Comparison of ENCODE assay signal across 13 mouse cellular contexts in genomic region chr10:78361951-78362350, GRCm38 (mm10). TPM values are rescaled to one million over a fixed set of nuclear protein-coding genes. Genes with fewer than 3 reads are reported as not detected.
DNase-seq lines count a peak whose midpoint lies in the region; ATAC-seq and TF ChIP-seq lines count a peak whose summit lies in the region.
"Had no signal": no experiment of that assay in that cellular context is flagged by ENCODE, and none has a peak within 500 bp of the region (broad histone marks: within the 10 kb centered on the region; RNA-seq: fewer than 3 reads in every experiment).

No protein-coding gene starts in this region.

- no peaks in the 10 kb centered on the region for H3K27me3 ChIP-seq in kidney, embryonic 15.5 days
- no peaks in the 10 kb centered on the region for H3K27me3 ChIP-seq in lung, postnatal 0 days (replicated peaks; ENCODE audit: insufficient read depth, low read length)
- H3K27me3 ChIP-seq: hindbrain, embryonic 15.5 days; limb, embryonic 12.5 days had no signal

- H3K4me3 ChIP-seq in cortical plate, adult 2 months (ENCODE audit: insufficient read depth, low read length), result no peak overlapping the region
- H3K4me3 ChIP-seq in kidney, embryonic 15.5 days (replicated peaks), result no peak overlapping the region
- no peak overlapping the region for H3K4me3 ChIP-seq in lung, postnatal 0 days (ENCODE audit: low read depth, low read length)
- H3K4me3 ChIP-seq: hindbrain, embryonic 15.5 days; limb, embryonic 12.5 days had no signal

- no peak for TF ChIP-seq CTCF in cortical plate, adult 2 months (IDR thresholded peaks at IDR 0.05; ENCODE audit: extremely low read depth, insufficient read depth, low read length)
- no peak for TF ChIP-seq CTCF in lung, postnatal 0 days (IDR thresholded peaks at IDR 0.05)

- no peak for DNase-seq in frontal cortex, postnatal 10 days (ENCODE audit: low spot score in 2 of 2)
- peak; percentile 31 for DNase-seq in testis, postnatal 14 days (ENCODE audit: low spot score)
- no peak for DNase-seq in testis, postnatal 10 days (ENCODE audit: low spot score)
- DNase-seq in lung, postnatal 0 days (ENCODE audit: low spot score), result no peak
- DNase-seq in kidney, postnatal 10 days, result no peak
- DNase-seq: kidney, adult 2 months; lung, adult 18-20 months had no signal

- TF ChIP-seq POLR2A in cortical plate, adult 2 months (IDR thresholded peaks at IDR 0.05; ENCODE audit: extremely low read depth, insufficient read depth, low read length), result no peak

- peak overlapping the region; percentile 5; the same call in 1 of the 2 replicates for H3K27ac ChIP-seq in cortical plate, adult 2 months (ENCODE audit: insufficient read depth, low read length)
- no peak overlapping the region for H3K27ac ChIP-seq in kidney, embryonic 15.5 days
- no peak overlapping the region for H3K27ac ChIP-seq in lung, postnatal 0 days (ENCODE audit: low read length)
- H3K27ac ChIP-seq: hindbrain, embryonic 15.5 days; limb, embryonic 12.5 days had no signal

- no peaks in the 10 kb centered on the region for H3K9me3 ChIP-seq in kidney, embryonic 15.5 days (replicated peaks)
- H3K9me3 ChIP-seq in lung, postnatal 0 days (ENCODE audit: low read length), result no peaks in the 10 kb centered on the region
- H3K9me3 ChIP-seq: hindbrain, embryonic 15.5 days; limb, embryonic 12.5 days had no signal

- ATAC-seq in frontal cortex, adult (ENCODE audit: low TSS enrichment), result 0 out of 2 replicates have a peak, but pooled peaks have one; percentile 42
- ATAC-seq in kidney, embryonic 15.5 days (replicated peaks; ENCODE audit: low FRiP score), result no peak
- no peak for ATAC-seq in lung, postnatal 0 days
- ATAC-seq: activated CD4-positive, CD25-positive, alpha-beta regulatory T cell, adult 4 months had no signal

- no peak overlapping the region for H3K4me2 ChIP-seq in kidney, embryonic 15.5 days
- H3K4me2 ChIP-seq in lung, postnatal 0 days (replicated peaks; ENCODE audit: low read depth, low read length), result no peak overlapping the region
- H3K4me2 ChIP-seq: hindbrain, embryonic 15.5 days; limb, embryonic 12.5 days had no signal

- no peaks in the 10 kb centered on the region for H3K36me3 ChIP-seq in kidney, embryonic 15.5 days
- H3K36me3 ChIP-seq in lung, postnatal 0 days (ENCODE audit: insufficient read depth, low read length), result no peaks in the 10 kb centered on the region
- H3K36me3 ChIP-seq: hindbrain, embryonic 15.5 days; limb, embryonic 12.5 days had no signal

- no peak overlapping the region for H3K9ac ChIP-seq in kidney, embryonic 15.5 days
- H3K9ac ChIP-seq in lung, postnatal 0 days (replicated peaks; ENCODE audit: low read depth), result no peak overlapping the region
- H3K9ac ChIP-seq: hindbrain, embryonic 15.5 days; limb, embryonic 12.5 days had no signal

- peaks cover 4% of the 10 kb centered on the region; the same call in 1 of the 2 replicates for H3K4me1 ChIP-seq in cortical plate, adult 2 months (ENCODE audit: control insufficient read depth, insufficient read depth, low read length)
- peaks cover 4% of the 10 kb centered on the region for H3K4me1 ChIP-seq in kidney, embryonic 15.5 days
- peaks cover 3% of the 10 kb centered on the region; the same call in 1 of the 2 replicates for H3K4me1 ChIP-seq in lung, postnatal 0 days (ENCODE audit: insufficient read depth, low read depth, low read length)
- H3K4me1 ChIP-seq: hindbrain, embryonic 15.5 days had no signal

- WGBS in kidney, embryonic 15.5 days, result 87% methylated on average over 2 of the region's 2 CpGs
- 64% methylated on average over 2 of the region's 2 CpGs for WGBS in lung, postnatal 0 days

- no peak for TF ChIP-seq EP300 in lung, postnatal 0 days (IDR thresholded peaks at IDR 0.05)

RNA-seq across cellular contexts. Expression of gene Agpat3, which starts 9.7 kb away (rescaled TPM):
- polyA plus RNA-seq in cortical plate, adult 2 months (2012; rRNA removed), result 241 and 251 TPM in 2 replicates
- 84.9 and 88.7 TPM in 2 replicates for polyA plus RNA-seq in kidney, embryonic 15.5 days (2015; fragmentation: Nextera tagmentation; extraction: Ambion mirVana)
- 119 and 129 TPM in 2 replicates for polyA plus RNA-seq in lung, postnatal 0 days (2015; fragmentation: Nextera tagmentation; extraction: Ambion mirVana)

RNA-seq across cellular contexts. Expression of gene Rrp1, which starts 50.9 kb away (rescaled TPM):
- polyA plus RNA-seq in cortical plate, adult 2 months (2012; rRNA removed), result 519 and 613 TPM in 2 replicates
- polyA plus RNA-seq in kidney, embryonic 15.5 days (2015; fragmentation: Nextera tagmentation; extraction: Ambion mirVana), result 287 and 316 TPM in 2 replicates
- 171 and 175 TPM in 2 replicates for polyA plus RNA-seq in lung, postnatal 0 days (2015; fragmentation: Nextera tagmentation; extraction: Ambion mirVana)
